Mouse (Mus musculus): ENCODE results near the gene Zfp184.

GRCm38 (mm10) chr13:21917480-21917879 is 27.4 kb upstream of the Zfp184 start:
- TF ChIP-seq CTCF (IDR thresholded peaks at IDR 0.05; ENCODE audit: insufficient read depth, low read depth, low read length): no peak
- TF ChIP-seq POLR2A (IDR thresholded peaks at IDR 0.05; ENCODE audit: insufficient read depth, low read depth, low read length): no peak
